Mouse (Mus musculus): ENCODE measurements around the gene Ptdss2. TPM values are rescaled to one million over a fixed set of nuclear protein-coding genes. Genes with fewer than 3 reads are reported as not detected.
A peak's percentile ranks its signal among the peaks of the same experiment; 100 is the strongest.

The Ptdss2 gene
- polyA plus RNA-seq, 1 experiment from 2014 or later, result 134 TPM

DNA sequence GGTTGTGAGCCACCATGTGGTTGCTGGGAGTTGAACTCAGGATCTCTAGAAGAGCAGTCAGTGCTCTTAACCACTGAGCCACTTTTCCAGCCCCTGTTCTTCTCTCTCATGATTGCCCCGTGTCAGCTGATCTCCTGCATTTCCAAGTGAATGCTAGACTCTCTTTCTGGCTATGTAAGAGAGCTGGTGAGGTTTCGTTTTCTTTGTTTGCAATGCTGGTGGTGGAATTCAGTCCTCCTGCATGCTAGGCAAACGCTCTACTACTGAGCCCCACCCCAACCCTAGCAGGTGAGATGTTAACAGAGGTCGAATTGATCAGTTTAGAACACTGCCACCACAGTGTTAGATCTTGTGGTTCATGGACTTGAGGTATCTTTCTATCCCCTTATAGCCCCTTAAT is 26.5 kb downstream of the Ptdss2 start:
- ATAC-seq (replicated peaks; ENCODE audit: low FRiP score) (no peak), DNase-seq (ENCODE audit: low spot score) (no peak)
- WGBS, result 72% methylated on average over 4 of the region's 4 CpGs
- H3K27me3 ChIP-seq (replicated peaks; ENCODE audit: control insufficient read depth, insufficient read depth, low read length), result no peaks in the 10 kb centered on the region
- peaks cover 46% of the 10 kb centered on the region for H3K36me3 ChIP-seq (ENCODE audit: control insufficient read depth, insufficient read depth, low read length)
- H3K4me3 ChIP-seq (ENCODE audit: low read depth, low read length), result no peak overlapping the region
- H3K27ac ChIP-seq (ENCODE audit: low read depth, low read length), result no peak overlapping the region
- no peaks in the 10 kb centered on the region for H3K9me3 ChIP-seq (ENCODE audit: control insufficient read depth, low read length)
- H3K4me1 ChIP-seq (replicated peaks; ENCODE audit: control insufficient read depth, insufficient read depth, low read length), result peaks cover 34% of the 10 kb centered on the region
- H3K4me2 ChIP-seq, result no peak overlapping the region
- no peak overlapping the region for H3K9ac ChIP-seq (ENCODE audit: low read depth, low read length)

- ATAC-seq (replicated peaks; ENCODE audit: low FRiP score) (no peak), DNase-seq (ENCODE audit: low spot score) (no peak)
- 97% methylated on average over 9 of the region's 9 CpGs for WGBS
- Histone ChIP-seq H3K4me1 (replicated peaks; ENCODE audit: control insufficient read depth, insufficient read depth, low read length) (no peaks in the 10 kb centered on the region), H3K9me3 (ENCODE audit: control insufficient read depth, low read length) (no peaks in the 10 kb centered on the region), H3K36me3 (ENCODE audit: control insufficient read depth, insufficient read depth, low read length) (peaks cover 63% of the 10 kb centered on the region), H3K4me2 (no peak overlapping the region), H3K27ac (ENCODE audit: low read depth, low read length) (no peak overlapping the region), H3K9ac (ENCODE audit: low read depth, low read length) (no peak overlapping the region), H3K27me3 (replicated peaks; ENCODE audit: control insufficient read depth, insufficient read depth, low read length) (no peaks in the 10 kb centered on the region), H3K4me3 (ENCODE audit: low read depth, low read length) (no peak overlapping the region)
Measured at GRCm38 (mm10) chr7:141155362-141155761, 33.2 kb downstream of the Ptdss2 start.

- H3K36me3 ChIP-seq (ENCODE audit: control insufficient read depth, insufficient read depth, low read length), result peaks cover 45% of the 10 kb centered on the region
- no peaks in the 10 kb centered on the region for H3K9me3 ChIP-seq (ENCODE audit: control insufficient read depth, low read length)
- no peaks in the 10 kb centered on the region for H3K27me3 ChIP-seq (replicated peaks; ENCODE audit: control insufficient read depth, insufficient read depth, low read length)
- H3K4me3 ChIP-seq (ENCODE audit: low read depth, low read length), result no peak overlapping the region
- no peak overlapping the region for H3K27ac ChIP-seq (ENCODE audit: low read depth, low read length)
- no peak for ATAC-seq (replicated peaks; ENCODE audit: low FRiP score)
- peaks cover 22% of the 10 kb centered on the region for H3K4me1 ChIP-seq (replicated peaks; ENCODE audit: control insufficient read depth, insufficient read depth, low read length)
- WGBS, result 93% methylated on average over 7 of the region's 7 CpGs
- no peak overlapping the region for H3K9ac ChIP-seq (ENCODE audit: low read depth, low read length)
- DNase-seq (ENCODE audit: low spot score), result no peak
- no peak overlapping the region for H3K4me2 ChIP-seq
Measured at GRCm38 (mm10) chr7:141164397-141164796, 42.2 kb downstream of the Ptdss2 start.

- Histone ChIP-seq H3K27me3 (replicated peaks; ENCODE audit: control insufficient read depth, insufficient read depth, low read length) (no peaks in the 10 kb centered on the region), H3K9me3 (ENCODE audit: control insufficient read depth, low read length) (no peaks in the 10 kb centered on the region), H3K27ac (ENCODE audit: low read depth, low read length) (no peak overlapping the region), H3K4me1 (replicated peaks; ENCODE audit: control insufficient read depth, insufficient read depth, low read length) (peaks cover 26% of the 10 kb centered on the region), H3K9ac (ENCODE audit: low read depth, low read length) (no peak overlapping the region), H3K4me3 (ENCODE audit: low read depth, low read length) (no peak overlapping the region), H3K36me3 (ENCODE audit: control insufficient read depth, insufficient read depth, low read length) (peaks cover 42% of the 10 kb centered on the region), H3K4me2 (no peak overlapping the region)
- DNase-seq (ENCODE audit: low spot score) (no peak), ATAC-seq (replicated peaks; ENCODE audit: low FRiP score) (no peak)
- WGBS, result 75% methylated on average over 6 of the region's 6 CpGs
Measured at GRCm38 (mm10) chr7:141164850-141165249, 42.7 kb downstream of the Ptdss2 start.

GRCm38 (mm10) chr7:141167901-141168517 is 45.8 kb downstream of the Ptdss2 start:
- H3K9ac ChIP-seq (ENCODE audit: low read depth, low read length), result peak overlapping the region; percentile 76
- H3K27me3 ChIP-seq (replicated peaks; ENCODE audit: control insufficient read depth, insufficient read depth, low read length), result no peaks in the 10 kb centered on the region
- H3K9me3 ChIP-seq (ENCODE audit: control insufficient read depth, low read length), result no peaks in the 10 kb centered on the region
- DNase-seq (ENCODE audit: low spot score), result no peak
- peak overlapping the region; percentile 87 for H3K4me2 ChIP-seq
- peak overlapping the region; percentile 68 for H3K4me3 ChIP-seq (ENCODE audit: low read depth, low read length)
- peaks cover 16% of the 10 kb centered on the region for H3K36me3 ChIP-seq (ENCODE audit: control insufficient read depth, insufficient read depth, low read length)
- peaks cover 36% of the 10 kb centered on the region for H3K4me1 ChIP-seq (replicated peaks; ENCODE audit: control insufficient read depth, insufficient read depth, low read length)
- ATAC-seq (replicated peaks; ENCODE audit: low FRiP score), result peak; percentile 10
- H3K27ac ChIP-seq (ENCODE audit: low read depth, low read length), result peak overlapping the region; percentile 67
- 11% methylated on average over 7 of the region's 7 CpGs for WGBS

DNA sequence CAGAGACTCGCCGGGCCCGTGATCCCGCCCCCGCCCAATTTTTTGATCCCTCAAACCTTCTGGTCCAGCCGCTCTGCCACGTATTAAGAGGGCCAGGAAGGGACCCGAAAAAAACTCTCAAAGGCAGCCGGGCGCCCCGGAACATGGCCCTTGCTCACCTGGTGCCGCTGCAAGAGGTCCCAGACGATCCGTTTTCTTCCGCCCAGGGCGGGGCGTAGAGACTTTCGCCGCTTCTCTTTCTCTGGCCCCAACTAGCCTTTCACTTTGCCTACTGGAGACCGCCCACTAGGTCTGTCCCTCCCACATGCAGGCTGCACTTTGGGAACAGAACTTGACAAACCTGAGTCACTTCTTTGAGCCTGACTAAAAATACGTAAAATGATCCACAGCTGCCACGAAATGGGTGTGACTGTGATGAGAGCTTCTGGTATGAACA is 46.4 kb downstream of the Ptdss2 start:
- ATAC-seq (replicated peaks; ENCODE audit: low FRiP score), result peak; percentile 45; the same call in 1 of the 2 replicates
- H3K4me1 ChIP-seq (replicated peaks; ENCODE audit: control insufficient read depth, insufficient read depth, low read length), result peaks cover 40% of the 10 kb centered on the region
- peak; percentile 72 for DNase-seq (ENCODE audit: low spot score)
- no peaks in the 10 kb centered on the region for H3K9me3 ChIP-seq (ENCODE audit: control insufficient read depth, low read length)
- peaks cover 11% of the 10 kb centered on the region for H3K36me3 ChIP-seq (ENCODE audit: control insufficient read depth, insufficient read depth, low read length)
- H3K4me3 ChIP-seq (ENCODE audit: low read depth, low read length), result peak overlapping the region; percentile 68
- peak overlapping the region; percentile 67 for H3K27ac ChIP-seq (ENCODE audit: low read depth, low read length)
- 2% methylated on average over 22 of the region's 22 CpGs for WGBS
- peak overlapping the region; percentile 87 for H3K4me2 ChIP-seq
- H3K9ac ChIP-seq (ENCODE audit: low read depth, low read length), result peak overlapping the region; percentile 76
- H3K27me3 ChIP-seq (replicated peaks; ENCODE audit: control insufficient read depth, insufficient read depth, low read length), result no peaks in the 10 kb centered on the region

DNA sequence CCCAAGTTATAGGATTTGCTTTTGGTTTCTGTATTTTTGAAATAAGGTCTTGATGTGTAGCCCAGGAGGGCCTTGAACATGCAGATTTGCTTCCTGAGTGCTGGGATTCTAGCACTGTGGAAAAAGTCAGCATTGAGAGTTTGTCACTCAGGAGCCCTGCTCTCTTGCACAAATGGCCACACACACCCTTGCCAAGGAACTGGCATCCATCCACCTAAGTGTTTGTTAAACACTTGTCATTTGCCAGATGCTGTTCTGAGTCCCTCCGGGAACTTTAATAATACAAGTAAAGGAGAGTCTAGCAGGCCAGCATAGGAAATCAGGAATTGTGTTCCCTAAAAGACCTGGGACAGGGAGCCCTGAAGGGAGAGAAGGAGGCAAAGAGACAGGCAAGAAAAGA is 47.1 kb downstream of the Ptdss2 start:
- WGBS, result 94% methylated on average over 1 of the region's 1 CpGs
- peak overlapping the region; percentile 67 for H3K27ac ChIP-seq (ENCODE audit: low read depth, low read length)
- H3K36me3 ChIP-seq (ENCODE audit: control insufficient read depth, insufficient read depth, low read length), result peaks cover 5% of the 10 kb centered on the region
- ATAC-seq (replicated peaks; ENCODE audit: low FRiP score), result no peak
- no peaks in the 10 kb centered on the region for H3K27me3 ChIP-seq (replicated peaks; ENCODE audit: control insufficient read depth, insufficient read depth, low read length)
- H3K9ac ChIP-seq (ENCODE audit: low read depth, low read length), result no peak overlapping the region
- no peak for DNase-seq (ENCODE audit: low spot score)
- peaks cover 40% of the 10 kb centered on the region for H3K4me1 ChIP-seq (replicated peaks; ENCODE audit: control insufficient read depth, insufficient read depth, low read length)
- H3K4me2 ChIP-seq, result peak overlapping the region; percentile 87
- H3K9me3 ChIP-seq (ENCODE audit: control insufficient read depth, low read length), result no peaks in the 10 kb centered on the region
- no peak overlapping the region for H3K4me3 ChIP-seq (ENCODE audit: low read depth, low read length)

- Histone ChIP-seq H3K9ac (ENCODE audit: low read depth, low read length) (no peak overlapping the region), H3K27ac (ENCODE audit: low read depth, low read length) (no peak overlapping the region), H3K9me3 (ENCODE audit: control insufficient read depth, low read length) (no peaks in the 10 kb centered on the region), H3K4me3 (ENCODE audit: low read depth, low read length) (no peak overlapping the region), H3K4me2 (no peak overlapping the region), H3K27me3 (replicated peaks; ENCODE audit: control insufficient read depth, insufficient read depth, low read length) (no peaks in the 10 kb centered on the region), H3K4me1 (replicated peaks; ENCODE audit: control insufficient read depth, insufficient read depth, low read length) (peaks cover 40% of the 10 kb centered on the region), H3K36me3 (ENCODE audit: control insufficient read depth, insufficient read depth, low read length) (0 out of 2 replicates have a peak, but pooled peaks cover 2% of the 10 kb centered on the region)
- ATAC-seq (replicated peaks; ENCODE audit: low FRiP score) (no peak), DNase-seq (ENCODE audit: low spot score) (no peak)
Measured at GRCm38 (mm10) chr7:141169866-141170265, 47.7 kb downstream of the Ptdss2 start.
